Mouse (Mus musculus) spleen, adult 10 weeks (tissue): Measurements from ENCODE around the gene Dmc1. TPM values are rescaled to one million over a fixed set of nuclear protein-coding genes. Genes with fewer than 3 reads are reported as not detected.

Experiments used
- polyA plus RNA-seq: library from polyadenylated mRNA; stranded (reverse); fragments of 350-450 nt; fragmentation: Illumina TruSeq; extraction: RNeasy Lipid Tissue Mini Kit (QIAGEN cat#74804); gene quantifications from one replicate; pipeline ENCODE4 v1.2.3, GENCODE M21; 2015; ENCODE audit warnings: low replicate concordance; ENCODE audit not compliant: insufficient read depth

The Dmc1 gene
- polyA plus RNA-seq, result 1.0 TPM

DNA sequence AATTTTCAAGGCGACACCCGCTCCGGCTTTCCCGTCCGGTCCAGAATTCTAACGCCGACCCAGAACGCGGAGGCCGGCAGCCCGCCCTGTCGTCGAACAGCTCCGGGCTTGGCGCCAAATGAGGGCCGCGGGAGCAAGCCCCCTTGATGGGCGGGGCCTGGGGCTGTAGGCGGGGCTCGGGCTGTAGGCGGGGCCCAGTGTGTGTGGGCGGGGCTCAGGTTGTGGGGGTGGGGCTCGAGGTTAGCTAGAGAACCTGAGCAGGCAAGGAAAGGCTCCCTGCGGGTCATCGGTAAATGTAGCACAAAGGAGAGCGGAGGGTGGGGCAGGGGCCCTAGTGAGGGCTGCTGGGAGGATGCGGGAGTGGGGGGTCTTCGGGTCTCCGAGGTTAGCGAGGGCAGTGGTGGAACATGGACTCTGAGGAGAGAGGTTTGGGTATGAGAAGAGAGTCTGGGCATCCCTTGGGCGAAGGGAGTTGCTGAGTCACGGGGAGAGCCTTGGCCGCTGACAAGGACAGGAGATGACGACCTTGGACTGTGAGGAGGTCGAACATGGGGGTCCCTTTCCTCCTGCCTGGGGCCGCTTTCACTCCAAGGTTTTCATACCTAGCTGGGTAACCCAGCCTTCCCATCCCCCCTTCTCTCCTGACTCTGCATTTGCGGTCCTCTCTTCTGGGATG is at the start of gene Dmc1:
Dmc1 (minus strand) TSS at position 120 of the 676 bp plus-strand sequence.

GRCm38 (mm10) chr15:79546410-79547288 is 58.3 kb downstream of the Dmc1 start, which contains the start of gene Ddx17:
Ddx17 (minus strand) TSS chr15:79546741.

DNA sequence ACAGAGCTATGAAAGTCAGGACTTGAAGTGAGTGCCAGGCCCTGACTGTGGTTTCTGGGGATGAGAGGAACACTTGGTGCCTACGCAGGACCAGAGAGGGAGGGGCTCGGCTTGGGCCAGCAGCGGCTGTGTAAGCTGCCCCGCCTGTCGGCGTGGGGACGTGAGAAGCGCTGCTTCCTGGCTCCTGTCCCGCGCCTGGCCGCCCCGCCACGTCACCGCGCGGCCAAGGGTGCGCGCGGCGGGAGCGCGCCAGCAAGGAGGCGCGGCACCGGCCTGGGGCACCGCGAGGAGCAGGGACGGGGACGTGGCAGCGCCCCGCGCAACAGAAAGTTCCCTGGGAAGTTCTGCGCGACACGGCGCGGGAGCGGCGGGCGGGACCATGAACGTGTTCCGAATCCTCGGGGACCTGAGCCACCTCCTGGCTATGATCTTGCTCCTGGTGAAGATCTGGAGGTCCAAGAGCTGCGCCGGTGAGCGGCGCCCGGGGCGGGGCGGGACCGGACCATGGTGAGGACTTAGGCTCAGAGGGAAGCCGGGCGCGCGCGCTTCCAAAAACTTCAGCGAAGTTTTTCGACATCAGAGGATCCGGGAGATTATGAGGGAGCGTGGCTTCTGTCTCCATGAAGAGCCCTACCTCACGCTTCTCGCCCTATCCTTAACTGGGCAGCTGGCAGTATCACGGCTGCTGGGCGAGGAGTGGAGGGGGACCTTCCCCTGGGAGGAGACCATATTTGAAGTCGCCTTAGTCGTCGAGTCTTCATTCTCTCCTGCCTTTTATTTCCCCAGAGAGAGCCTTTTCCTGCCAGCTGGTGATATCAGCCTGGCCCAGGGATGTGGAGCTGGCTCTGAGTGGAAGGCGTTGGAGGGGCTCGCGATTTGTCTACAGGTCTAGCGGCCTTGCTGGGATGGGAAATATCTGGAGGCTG is 88.5 kb downstream of the Dmc1 start, which contains the start of gene Kdelr3:
Kdelr3 (plus strand) TSS at position 241 of the 926 bp plus-strand sequence.

Other genes with a start within 250 kb of the Dmc1 start
- 12.5 TPM for gene Tmem184b, start 201.5 kb downstream of the Dmc1 start, polyA plus RNA-seq
- gene Csnk1e, start 149.5 kb downstream of the Dmc1 start, polyA plus RNA-seq, result 18.6 TPM
- not detected for gene Kcnj4, start 99.9 kb downstream of the Dmc1 start, polyA plus RNA-seq
- 2.1 TPM for gene Kdelr3, start 88.7 kb downstream of the Dmc1 start, polyA plus RNA-seq
- 623 TPM for gene Ddx17, start 58.4 kb downstream of the Dmc1 start, polyA plus RNA-seq
- 1.9 TPM for gene Fam227a, start 53.8 kb upstream of the Dmc1 start, polyA plus RNA-seq
- gene Cby1, start 54.1 kb upstream of the Dmc1 start, polyA plus RNA-seq, result 5.9 TPM
- gene Tomm22, start 65.8 kb upstream of the Dmc1 start, polyA plus RNA-seq, result 210 TPM
- gene Josd1, start 82.8 kb upstream of the Dmc1 start, polyA plus RNA-seq, result 20.9 TPM
- gene Gtpbp1, start 85.7 kb upstream of the Dmc1 start, polyA plus RNA-seq, result 35.7 TPM
- 65.8 TPM for gene Sun2, start 137.4 kb upstream of the Dmc1 start, polyA plus RNA-seq
- 4.7 TPM for gene Dnal4, start 172.7 kb upstream of the Dmc1 start, polyA plus RNA-seq
- 1.9 TPM for gene Nptxr, start 199.7 kb upstream of the Dmc1 start, polyA plus RNA-seq
- not detected for gene Npcd, start 229.1 kb upstream of the Dmc1 start, polyA plus RNA-seq
- gene Cbx6, start 229.6 kb upstream of the Dmc1 start, polyA plus RNA-seq, result 12.9 TPM